Mouse (Mus musculus): Measurements from ENCODE around the gene Hoxb5.

DNA sequence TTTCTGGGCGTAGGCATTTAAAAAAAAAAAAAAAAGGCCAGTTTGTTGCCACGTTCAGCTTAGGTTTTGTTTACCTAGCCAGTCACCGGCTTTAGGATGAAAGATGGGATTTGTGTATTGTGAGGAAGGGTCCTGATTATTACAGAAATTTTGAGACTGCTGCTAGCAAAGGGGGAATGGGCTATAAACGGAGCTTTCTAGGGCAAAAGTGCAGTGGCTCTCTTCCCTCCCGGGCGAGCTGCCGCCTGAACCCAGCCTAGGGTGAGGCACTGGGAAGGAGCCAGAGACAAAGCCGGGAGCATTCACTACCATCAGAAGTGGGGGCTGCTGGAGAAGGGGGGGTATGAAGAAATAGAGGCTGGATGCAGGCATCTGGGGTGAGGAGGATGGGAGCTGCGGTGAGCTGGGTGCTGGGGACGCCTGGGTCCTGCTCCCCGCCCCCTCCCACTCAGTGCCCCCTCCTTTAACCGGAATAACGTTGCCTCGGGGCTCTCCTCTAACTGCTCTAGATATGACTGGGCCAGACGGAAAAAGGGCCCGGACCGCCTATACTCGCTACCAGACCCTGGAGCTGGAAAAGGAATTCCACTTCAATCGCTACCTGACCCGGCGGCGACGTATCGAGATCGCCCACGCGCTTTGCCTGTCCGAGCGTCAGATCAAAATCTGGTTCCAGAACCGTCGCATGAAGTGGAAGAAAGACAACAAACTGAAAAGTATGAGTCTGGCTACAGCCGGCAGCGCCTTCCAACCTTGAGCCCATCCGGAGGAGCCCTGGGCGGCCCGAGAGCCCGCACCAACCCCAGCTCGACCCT, 1.5 kb downstream of the Hoxb5 start:
- TF ChIP-seq MAX (IDR thresholded peaks at IDR 0.05; ENCODE audit: low read depth) (no peak), POLR2AphosphoS2 (IDR thresholded peaks at IDR 0.05; ENCODE audit: insufficient read length, low read depth) (no peak), MYOD1 (IDR thresholded peaks at IDR 0.05; ENCODE audit: control insufficient read depth in 1 of 3, insufficient read length in 2 of 3, low read depth in 2 of 3) (no peak), POLR2A (IDR thresholded peaks at IDR 0.05; ENCODE audit: insufficient read length, low read depth) (no peak), USF1 (IDR thresholded peaks at IDR 0.05; ENCODE audit: low read depth) (no peak), TCF12 (IDR thresholded peaks at IDR 0.05; ENCODE audit: insufficient read depth, poor library complexity, severe bottlenecking) (no peak), REST (IDR thresholded peaks at IDR 0.05; ENCODE audit: insufficient read depth, insufficient read length) (no peak), CEBPB (IDR thresholded peaks at IDR 0.05; ENCODE audit: insufficient read depth, poor library complexity, severe bottlenecking) (no peak), E2F4 (IDR thresholded peaks at IDR 0.05; ENCODE audit: insufficient read depth) (no peak), SRF (IDR thresholded peaks at IDR 0.05; ENCODE audit: control insufficient read depth, insufficient read length, low read depth) (no peak), MYOG (IDR thresholded peaks at IDR 0.05; ENCODE audit: control insufficient read depth in 1 of 3, insufficient read depth in 1 of 3, insufficient read length in 2 of 3, low read depth in 2 of 3) (no peak), TCF3 (IDR thresholded peaks at IDR 0.05; ENCODE audit: insufficient read length, low read depth) (no peak)

All from myocyte (in vitro differentiated cells).